Mouse (Mus musculus): ENCODE measurements at regions not wholly inside any gene's neighbourhood (a gene's known extent, or its start where the extent isn't known, plus 50 kb on each side); places are given as distances from the start of the nearest gene placed in this dataset.

DNA sequence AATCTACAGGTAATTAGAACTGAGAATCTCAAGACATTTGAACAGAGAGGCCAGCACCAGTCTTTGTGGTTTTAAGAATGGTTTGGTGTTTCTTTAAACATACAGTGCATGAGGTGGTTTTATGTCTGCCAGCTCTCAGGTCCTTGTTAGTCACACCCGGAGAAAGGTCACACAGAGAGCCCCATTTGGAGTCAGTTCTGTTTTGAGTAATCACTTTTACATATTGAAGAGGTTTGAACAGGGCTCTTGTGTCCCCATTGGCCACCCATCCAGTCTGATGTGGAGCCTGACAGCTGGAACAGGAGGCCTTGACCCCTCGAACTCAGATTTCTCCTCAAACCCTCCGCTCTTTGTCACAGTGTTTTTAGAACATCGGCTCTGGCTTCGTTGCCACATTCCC lies 231.4 kb downstream of the Pten start:
- Histone ChIP-seq H3K27ac (ENCODE audit: insufficient read depth, low read depth, low read length, poor library complexity, severe bottlenecking) (no peak overlapping the region), H3K9me3 (ENCODE audit: control insufficient read depth, insufficient read depth, low read depth, low read length) (no peaks in the 10 kb centered on the region), H3K36me3 (ENCODE audit: control insufficient read depth, insufficient read depth, low read length, poor library complexity, severe bottlenecking) (no peaks in the 10 kb centered on the region), H3K9ac (ENCODE audit: insufficient read depth, low read depth, low read length, poor library complexity, severe bottlenecking) (no peak overlapping the region), H3K4me3 (ENCODE audit: insufficient read depth in 1 of 2, low read depth in 1 of 2, low read length in 2 of 2, poor library complexity in 1 of 2, severe bottlenecking in 1 of 2) (no peak overlapping the region), H3K4me1 (ENCODE audit: control insufficient read depth in 2 of 2, insufficient read depth in 2 of 2, low read length in 2 of 2, poor library complexity in 1 of 2) (no peaks in the 10 kb centered on the region)
- DNase-seq (ENCODE audit: low read depth, low spot score): no peak
- TF ChIP-seq CHD2 (IDR thresholded peaks at IDR 0.05; ENCODE audit: low read depth, low read length): no peak
- TF ChIP-seq ZC3H11A (IDR thresholded peaks at IDR 0.05; ENCODE audit: borderline replicate concordance, low read depth, low read length): no peak
- in situ Hi-C loops (cut with MboI; ENCODE audit: low sequenced_read_pairs in 2 of 2, unreplicated experiment in 2 of 2): no loop called here

DNA sequence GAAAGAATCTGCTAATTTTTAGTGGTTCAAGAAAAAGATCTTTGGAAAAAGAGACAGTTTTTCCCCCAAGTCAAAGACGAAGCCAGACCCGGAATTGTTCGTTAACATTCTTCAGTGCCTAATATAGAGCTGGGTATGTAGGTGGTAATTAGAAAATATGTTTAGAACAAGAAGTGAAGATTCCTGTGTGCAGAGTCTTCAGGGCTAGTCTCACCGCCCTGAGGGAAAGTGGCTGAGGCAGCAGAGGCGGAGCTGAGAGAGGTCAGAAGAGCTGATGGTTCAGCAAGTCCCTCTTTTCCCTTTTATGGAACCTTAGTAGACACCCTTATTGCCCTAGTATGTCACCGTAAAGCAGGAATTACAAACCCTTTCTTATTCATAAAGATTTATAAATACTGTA lies 232.0 kb downstream of the Pten start:
- Histone ChIP-seq H3K4me1 (ENCODE audit: control insufficient read depth in 2 of 2, insufficient read depth in 2 of 2, low read length in 2 of 2, poor library complexity in 1 of 2) (no peaks in the 10 kb centered on the region), H3K36me3 (ENCODE audit: control insufficient read depth, insufficient read depth, low read length, poor library complexity, severe bottlenecking) (no peaks in the 10 kb centered on the region), H3K9ac (ENCODE audit: insufficient read depth, low read depth, low read length, poor library complexity, severe bottlenecking) (no peak overlapping the region), H3K27ac (ENCODE audit: insufficient read depth, low read depth, low read length, poor library complexity, severe bottlenecking) (no peak overlapping the region), H3K9me3 (ENCODE audit: control insufficient read depth, insufficient read depth, low read depth, low read length) (no peaks in the 10 kb centered on the region), H3K4me3 (ENCODE audit: insufficient read depth in 1 of 2, low read depth in 1 of 2, low read length in 2 of 2, poor library complexity in 1 of 2, severe bottlenecking in 1 of 2) (no peak overlapping the region)
- no peak for DNase-seq (ENCODE audit: low read depth, low spot score)
- in situ Hi-C loops (cut with MboI; ENCODE audit: low sequenced_read_pairs in 2 of 2, unreplicated experiment in 2 of 2): no loop called here
- no peak for TF ChIP-seq HCFC1 (IDR thresholded peaks at IDR 0.05; ENCODE audit: borderline replicate concordance, insufficient read depth, low read length)
- TF ChIP-seq ZC3H11A (IDR thresholded peaks at IDR 0.05; ENCODE audit: borderline replicate concordance, low read depth, low read length): no peak
- no peak for TF ChIP-seq MAFK (IDR thresholded peaks at IDR 0.05; ENCODE audit: insufficient read depth, low read depth, low read length)
- no peak for TF ChIP-seq CHD2 (IDR thresholded peaks at IDR 0.05; ENCODE audit: low read depth, low read length)
- TF ChIP-seq ZNF384 (IDR thresholded peaks at IDR 0.05; ENCODE audit: low read depth, low read length): no peak

DNA sequence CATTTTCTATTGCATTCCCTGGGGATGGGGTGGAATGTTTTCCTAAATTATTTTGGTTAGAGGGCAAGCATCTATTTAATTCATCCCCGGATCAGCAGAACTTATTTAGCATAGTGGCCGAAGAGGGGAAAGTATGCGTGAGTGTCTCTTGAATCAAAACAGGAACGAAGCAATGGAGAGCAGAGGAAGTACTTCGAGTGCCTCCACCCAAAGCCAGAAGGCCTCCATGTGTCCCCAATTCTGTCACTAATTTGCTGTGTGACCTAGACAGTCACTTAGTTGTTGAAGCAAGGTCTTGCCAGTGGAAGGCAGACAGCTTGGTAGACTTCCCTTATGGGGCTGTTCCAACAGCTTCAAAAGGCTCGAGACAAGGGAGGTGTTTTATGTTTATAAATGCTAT lies 233.3 kb downstream of the Pten start:
- no peak for TF ChIP-seq MAFK (IDR thresholded peaks at IDR 0.05; ENCODE audit: insufficient read depth, low read depth, low read length)
- no peak for TF ChIP-seq HCFC1 (IDR thresholded peaks at IDR 0.05; ENCODE audit: borderline replicate concordance, insufficient read depth, low read length)
- no peak for TF ChIP-seq CHD2 (IDR thresholded peaks at IDR 0.05; ENCODE audit: low read depth, low read length)
- TF ChIP-seq ZC3H11A (IDR thresholded peaks at IDR 0.05; ENCODE audit: borderline replicate concordance, low read depth, low read length): no peak
- TF ChIP-seq ZNF384 (IDR thresholded peaks at IDR 0.05; ENCODE audit: low read depth, low read length): no peak
- H3K4me3 ChIP-seq (ENCODE audit: insufficient read depth in 1 of 2, low read depth in 1 of 2, low read length in 2 of 2, poor library complexity in 1 of 2, severe bottlenecking in 1 of 2): no peak overlapping the region
- no peak overlapping the region for H3K9ac ChIP-seq (ENCODE audit: insufficient read depth, low read depth, low read length, poor library complexity, severe bottlenecking)
- in situ Hi-C loops (cut with MboI; ENCODE audit: low sequenced_read_pairs in 2 of 2, unreplicated experiment in 2 of 2): no loop called here
- H3K9me3 ChIP-seq (ENCODE audit: control insufficient read depth, insufficient read depth, low read depth, low read length): no peaks in the 10 kb centered on the region
- H3K36me3 ChIP-seq (ENCODE audit: control insufficient read depth, insufficient read depth, low read length, poor library complexity, severe bottlenecking): no peaks in the 10 kb centered on the region
- no peaks in the 10 kb centered on the region for H3K4me1 ChIP-seq (ENCODE audit: control insufficient read depth in 2 of 2, insufficient read depth in 2 of 2, low read length in 2 of 2, poor library complexity in 1 of 2)
- no peak for DNase-seq (ENCODE audit: low read depth, low spot score)
- no peak overlapping the region for H3K27ac ChIP-seq (ENCODE audit: insufficient read depth, low read depth, low read length, poor library complexity, severe bottlenecking)

DNA sequence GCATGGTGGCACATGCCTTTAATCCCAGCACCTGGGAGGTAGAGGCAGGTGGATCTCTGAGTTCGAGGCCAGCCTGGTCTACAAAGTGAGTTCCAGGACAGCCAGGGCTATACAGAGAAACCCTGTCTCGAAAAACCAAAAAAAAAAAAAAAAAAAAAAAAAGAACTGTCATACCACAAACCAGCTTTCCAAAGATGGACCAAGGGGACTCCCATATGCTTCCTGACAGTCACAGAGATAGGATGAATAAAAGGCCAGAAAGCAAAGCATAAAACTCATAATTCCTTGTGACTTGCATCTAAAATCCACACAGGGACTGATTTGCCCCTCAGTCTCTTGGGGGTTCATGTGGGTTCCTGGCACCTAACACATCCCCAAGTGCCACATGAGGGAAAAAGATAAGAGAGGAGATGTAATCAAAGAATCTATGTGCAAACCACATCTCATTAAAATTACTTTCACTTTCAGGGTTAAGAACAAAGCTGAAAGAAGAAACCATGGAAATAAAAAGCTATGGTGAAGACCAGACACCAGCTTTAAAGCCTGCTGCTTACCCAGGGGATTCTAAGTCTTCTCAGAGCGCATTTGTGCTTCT lies 241.4 kb downstream of the Pten start:
- H3K4me3 ChIP-seq (ENCODE audit: insufficient read depth in 1 of 2, low read depth in 1 of 2, low read length in 2 of 2, poor library complexity in 1 of 2, severe bottlenecking in 1 of 2): no peak overlapping the region
- in situ Hi-C loops (cut with MboI; ENCODE audit: low sequenced_read_pairs in 2 of 2, unreplicated experiment in 2 of 2): no loop called here
- no peaks in the 10 kb centered on the region for H3K9me3 ChIP-seq (ENCODE audit: control insufficient read depth, insufficient read depth, low read depth, low read length)
- H3K36me3 ChIP-seq (ENCODE audit: control insufficient read depth, insufficient read depth, low read length, poor library complexity, severe bottlenecking): no peaks in the 10 kb centered on the region
- no peaks in the 10 kb centered on the region for H3K4me1 ChIP-seq (ENCODE audit: control insufficient read depth in 2 of 2, insufficient read depth in 2 of 2, low read length in 2 of 2, poor library complexity in 1 of 2)
- TF ChIP-seq CHD2 (IDR thresholded peaks at IDR 0.05; ENCODE audit: low read depth, low read length): no peak
- TF ChIP-seq ZC3H11A (IDR thresholded peaks at IDR 0.05; ENCODE audit: borderline replicate concordance, low read depth, low read length): no peak
- TF ChIP-seq HCFC1 (IDR thresholded peaks at IDR 0.05; ENCODE audit: borderline replicate concordance, insufficient read depth, low read length): no peak
- no peak for TF ChIP-seq MAFK (IDR thresholded peaks at IDR 0.05; ENCODE audit: insufficient read depth, low read depth, low read length)
- TF ChIP-seq ZNF384 (IDR thresholded peaks at IDR 0.05; ENCODE audit: low read depth, low read length): no peak
- H3K9ac ChIP-seq (ENCODE audit: insufficient read depth, low read depth, low read length, poor library complexity, severe bottlenecking): no peak overlapping the region
- H3K27ac ChIP-seq (ENCODE audit: insufficient read depth, low read depth, low read length, poor library complexity, severe bottlenecking): no peak overlapping the region
- no peak for DNase-seq (ENCODE audit: low read depth, low spot score)

DNA sequence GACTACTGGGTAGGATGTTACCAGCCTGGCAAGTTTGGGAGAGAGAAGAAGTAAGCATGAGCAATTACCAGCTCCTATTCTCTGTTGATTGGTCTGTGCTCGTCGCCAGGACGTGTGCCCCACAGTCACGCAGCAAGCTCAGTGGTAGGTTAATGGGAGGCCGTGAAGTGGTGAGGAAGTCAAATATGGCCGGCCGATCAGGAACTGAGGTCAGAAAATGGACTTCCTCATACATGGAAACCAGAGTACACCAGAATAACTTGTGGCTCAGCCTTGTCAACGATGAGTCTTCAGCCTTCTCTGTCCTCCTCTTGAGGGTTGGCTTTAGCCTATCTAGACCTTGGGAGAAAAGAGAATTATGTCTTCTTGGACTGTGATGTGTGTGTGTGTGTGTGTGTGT lies 250.3 kb downstream of the Pten start:
- peaks cover 0 to 7% of the 10 kb centered on the region in 2 experiments; a peak in 1 of 4 replicates for H3K4me1 ChIP-seq (ENCODE audit: control insufficient read depth in 2 of 2, insufficient read depth in 2 of 2, low read length in 2 of 2, poor library complexity in 1 of 2)
- TF ChIP-seq MAFK (IDR thresholded peaks at IDR 0.05; ENCODE audit: insufficient read depth, low read depth, low read length) (no peak), ZNF384 (IDR thresholded peaks at IDR 0.05; ENCODE audit: low read depth, low read length) (no peak), HCFC1 (IDR thresholded peaks at IDR 0.05; ENCODE audit: borderline replicate concordance, insufficient read depth, low read length) (no peak), ZC3H11A (IDR thresholded peaks at IDR 0.05; ENCODE audit: borderline replicate concordance, low read depth, low read length) (no peak), CHD2 (IDR thresholded peaks at IDR 0.05; ENCODE audit: low read depth, low read length) (no peak)
- no peaks in the 10 kb centered on the region for H3K36me3 ChIP-seq (ENCODE audit: control insufficient read depth, insufficient read depth, low read length, poor library complexity, severe bottlenecking)
- no peak overlapping the region for H3K27ac ChIP-seq (ENCODE audit: insufficient read depth, low read depth, low read length, poor library complexity, severe bottlenecking)
- no peak for DNase-seq (ENCODE audit: low read depth, low spot score)
- in situ Hi-C loops (cut with MboI; ENCODE audit: low sequenced_read_pairs in 2 of 2, unreplicated experiment in 2 of 2): no loop called here
- H3K9ac ChIP-seq (ENCODE audit: insufficient read depth, low read depth, low read length, poor library complexity, severe bottlenecking): no peak overlapping the region
- H3K9me3 ChIP-seq (ENCODE audit: control insufficient read depth, insufficient read depth, low read depth, low read length): no peaks in the 10 kb centered on the region
- H3K4me3 ChIP-seq (ENCODE audit: insufficient read depth in 1 of 2, low read depth in 1 of 2, low read length in 2 of 2, poor library complexity in 1 of 2, severe bottlenecking in 1 of 2): no peak overlapping the region

Data from ES-E14 (cell line).